Mouse (Mus musculus) CD8-positive naive resting alpha-beta T cell, adult 2 months (primary cell): Measurements from ENCODE around the gene Gm28038.

Experiments
- DNase-seq, 2 experiments: peaks; one replicate each; pipeline ENCODE4 v3.0.0; 2022; ENCODE audit warnings: low read depth in 2 of 2, low spot score in 2 of 2

Gene Gm28038

GRCm38 (mm10) chr2:30343601-30344137 lies 62.8 kb downstream of the Gm28038 start:
- no peak for DNase-seq

GRCm38 (mm10) chr2:30345971-30346676 lies 65.3 kb downstream of the Gm28038 start:
- no peak for DNase-seq

GRCm38 (mm10) chr2:30349196-30349595 lies 68.4 kb downstream of the Gm28038 start:
- no peak for DNase-seq
